ENCODE assay signal across 11 mouse cellular contexts in the genomic region with DNA sequence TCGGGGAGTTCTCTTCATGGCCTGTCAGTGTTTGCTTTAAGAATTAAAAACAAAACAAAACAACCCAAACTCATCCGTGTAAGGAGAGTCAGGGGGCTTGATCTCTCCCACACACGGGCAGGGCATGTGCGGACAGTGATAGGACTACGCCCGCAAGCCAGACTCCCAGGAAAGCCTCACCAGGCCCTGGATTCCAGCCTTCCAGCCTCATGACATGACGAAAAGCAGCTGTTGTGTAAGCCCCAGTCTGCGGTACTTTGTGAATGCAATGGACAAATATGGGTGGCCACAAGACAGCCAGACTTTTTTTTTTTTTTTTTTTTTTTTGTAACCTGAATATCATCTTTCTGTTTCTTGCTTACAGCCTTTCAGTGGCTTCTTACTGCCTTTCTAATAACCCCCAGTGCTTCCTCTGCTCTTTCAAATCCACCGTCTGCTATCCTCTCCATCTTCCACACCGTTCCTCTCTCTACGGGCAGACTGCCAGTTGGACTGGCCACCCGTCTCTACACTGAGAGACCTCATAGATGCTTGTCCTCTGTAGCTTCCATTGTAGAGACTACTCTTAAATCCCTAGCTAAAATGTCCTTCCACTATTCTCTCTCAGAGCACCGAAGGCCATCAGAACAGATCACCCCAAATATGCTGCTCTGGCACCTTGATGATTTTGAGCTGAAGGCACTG.
A peak's percentile ranks its signal among the peaks of the same experiment; 100 is the strongest.
DNase-seq lines count a peak whose midpoint lies in the region; ATAC-seq and TF ChIP-seq lines count a peak whose summit lies in the region.
"Had no signal": no experiment of that assay in that cellular context is flagged by ENCODE, and none has a peak within 500 bp of the region (broad histone marks: within the 10 kb centered on the region; RNA-seq: fewer than 3 reads in every experiment).

No protein-coding gene starts in this region.

- no peaks in the 10 kb centered on the region for H3K36me3 ChIP-seq in kidney, embryonic 14.5 days (ENCODE audit: control insufficient read depth, insufficient read depth, low read length)
- H3K36me3 ChIP-seq in kidney, embryonic 16.5 days (ENCODE audit: insufficient read depth, low read length): no peaks in the 10 kb centered on the region

- peaks cover 20% of the 10 kb centered on the region for H3K4me1 ChIP-seq in kidney, embryonic 14.5 days (ENCODE audit: control insufficient read depth, insufficient read depth, low read length)
- H3K4me1 ChIP-seq in embryonic fibroblast, embryonic 13.5 days (ENCODE audit: control insufficient read depth, insufficient read depth, low read length): 0 out of 2 replicates have a peak, but pooled peaks cover 6% of the 10 kb centered on the region
- H3K4me1 ChIP-seq in kidney, embryonic 16.5 days (ENCODE audit: insufficient read depth, low read length): peaks cover 15% of the 10 kb centered on the region

- H3K9me3 ChIP-seq in kidney, embryonic 14.5 days (ENCODE audit: control insufficient read depth, low read length): no peaks in the 10 kb centered on the region
- no peaks in the 10 kb centered on the region for H3K9me3 ChIP-seq in kidney, embryonic 16.5 days (ENCODE audit: low read length)

- peak; percentile 91 for ATAC-seq in kidney, embryonic 14.5 days (ENCODE audit: low FRiP score, low TSS enrichment)
- peak; percentile 78 for ATAC-seq in kidney, embryonic 16.5 days (ENCODE audit: low FRiP score, low TSS enrichment)

- TF ChIP-seq POLR2A in embryonic fibroblast, embryonic 13.5 days (IDR thresholded peaks at IDR 0.05; ENCODE audit: low read depth, low read length): no peak

- DNase-seq in kidney, adult 18-20 months: no peak
- peak; percentile 20 to 45 for DNase-seq in lung, postnatal 4 days
- no peak for DNase-seq in thymus, postnatal 0 days (ENCODE audit: low spot score)
- no peak for DNase-seq in adrenal gland, postnatal 10 days
- DNase-seq in adrenal gland, adult (ENCODE audit: inconsistent age in 2 of 2, low spot score in 1 of 2): no peak
- DNase-seq: thymus, adult 2 months had no signal

- TF ChIP-seq CTCF in embryonic fibroblast, embryonic 13.5 days (IDR thresholded peaks at IDR 0.05; ENCODE audit: borderline replicate concordance, insufficient read depth, low read length): no peak

- WGBS in kidney, embryonic 14.5 days: 46% methylated on average over 13 of the region's 13 CpGs
- 44% methylated on average over 13 of the region's 13 CpGs for WGBS in kidney, embryonic 16.5 days

- H3K4me3 ChIP-seq in kidney, embryonic 14.5 days (ENCODE audit: low read length): no peak overlapping the region
- H3K4me3 ChIP-seq in embryonic fibroblast, embryonic 13.5 days (ENCODE audit: insufficient read depth, low read length): no peak overlapping the region
- H3K4me3 ChIP-seq in kidney, embryonic 16.5 days (ENCODE audit: low read length): no peak overlapping the region

- H3K27ac ChIP-seq in kidney, embryonic 14.5 days (ENCODE audit: low read depth, low read length): no peak overlapping the region
- H3K27ac ChIP-seq in embryonic fibroblast, embryonic 13.5 days (ENCODE audit: insufficient read depth, low read length): peak overlapping the region; percentile 90
- peak overlapping the region; percentile 40 for H3K27ac ChIP-seq in kidney, embryonic 16.5 days (ENCODE audit: low read length)
- H3K27ac ChIP-seq: hindbrain, embryonic 14.5 days; macrophage had no signal

- no peak overlapping the region for H3K9ac ChIP-seq in kidney, embryonic 14.5 days (ENCODE audit: low read depth, low read length)
- H3K9ac ChIP-seq in kidney, embryonic 16.5 days (replicated peaks; ENCODE audit: low read length): no peak overlapping the region
- H3K9ac ChIP-seq: hindbrain, embryonic 14.5 days had no signal

- no peaks in the 10 kb centered on the region for H3K27me3 ChIP-seq in kidney, embryonic 14.5 days (ENCODE audit: control insufficient read depth, insufficient read depth, low read length)
- H3K27me3 ChIP-seq in kidney, embryonic 16.5 days (ENCODE audit: insufficient read depth, low read length): no peaks in the 10 kb centered on the region

- no peak overlapping the region for H3K4me2 ChIP-seq in kidney, embryonic 14.5 days (replicated peaks; ENCODE audit: low read depth, low read length)
- peak overlapping the region; percentile 16; the same call in 1 of the 2 replicates for H3K4me2 ChIP-seq in kidney, embryonic 16.5 days (replicated peaks; ENCODE audit: low read depth, low read length)
- H3K4me2 ChIP-seq: hindbrain, embryonic 14.5 days had no signal

Comparison
In these comparisons a context has a peak if more than half of its experiments do, and no peak if none do; other contexts are left out.
1. DNase-seq: peak in lung, postnatal 4 days (2 of 2); none in kidney, adult 18-20 months (single experiment), thymus, postnatal 0 days (single experiment), adrenal gland, postnatal 10 days (single experiment) and adrenal gland, adult (0 of 2).